Mouse (Mus musculus): ENCODE measurements around the gene Prrc2a. TPM values are rescaled to one million over a fixed set of nuclear protein-coding genes. Genes with fewer than 3 reads are reported as not detected.
A peak's percentile ranks its signal among the peaks of the same experiment; 100 is the strongest.

The Prrc2a gene
- polyA plus RNA-seq, 1 experiment from 2014 or later: 125 TPM

GRCm38 (mm10) chr17:35201128-35201527 lies 36.4 kb upstream of the Prrc2a start:
- Histone ChIP-seq H3K9me3 (replicated peaks; ENCODE audit: control insufficient read depth, low read length) (no peaks in the 10 kb centered on the region), H3K4me3 (replicated peaks; ENCODE audit: low read length) (no peak overlapping the region; the same call in 1 of the 2 replicates), H3K36me3 (ENCODE audit: control insufficient read depth, insufficient read depth, low read length) (no peaks in the 10 kb centered on the region), H3K9ac (ENCODE audit: low read length) (no peak overlapping the region), H3K27me3 (ENCODE audit: control insufficient read depth, insufficient read depth, low read length) (peaks cover 20% of the 10 kb centered on the region), H3K4me2 (ENCODE audit: low read depth, low read length) (no peak overlapping the region; the same call in 1 of the 2 replicates), H3K4me1 (ENCODE audit: control insufficient read depth, insufficient read depth, low read length) (no peaks in the 10 kb centered on the region), H3K27ac (ENCODE audit: low read length) (no peak overlapping the region)
- no peak for ATAC-seq (ENCODE audit: insufficient read depth, low FRiP score)
- WGBS: 58% methylated on average over 11 of the region's 11 CpGs

- H3K36me3 ChIP-seq (ENCODE audit: control insufficient read depth, insufficient read depth, low read length): no peaks in the 10 kb centered on the region
- H3K9me3 ChIP-seq (replicated peaks; ENCODE audit: control insufficient read depth, low read length): no peaks in the 10 kb centered on the region
- no peaks in the 10 kb centered on the region for H3K4me1 ChIP-seq (ENCODE audit: control insufficient read depth, insufficient read depth, low read length)
- ATAC-seq (ENCODE audit: insufficient read depth, low FRiP score): no peak
- peaks cover 22% of the 10 kb centered on the region for H3K27me3 ChIP-seq (ENCODE audit: control insufficient read depth, insufficient read depth, low read length)
- no peak overlapping the region for H3K4me3 ChIP-seq (replicated peaks; ENCODE audit: low read length)
- no peak overlapping the region for H3K9ac ChIP-seq (ENCODE audit: low read length)
- no peak overlapping the region for H3K4me2 ChIP-seq (ENCODE audit: low read depth, low read length)
- H3K27ac ChIP-seq (ENCODE audit: low read length): no peak overlapping the region
- WGBS: 81% methylated on average over 11 of the region's 11 CpGs
These were observed 35.7 kb upstream of the Prrc2a start for GRCm38 (mm10) chr17:35200398-35200797.

GRCm38 (mm10) chr17:35198946-35199345 lies 34.2 kb upstream of the Prrc2a start:
- Histone ChIP-seq H3K9ac (ENCODE audit: low read length) (no peak overlapping the region), H3K27ac (ENCODE audit: low read length) (no peak overlapping the region), H3K9me3 (replicated peaks; ENCODE audit: control insufficient read depth, low read length) (no peaks in the 10 kb centered on the region), H3K36me3 (ENCODE audit: control insufficient read depth, insufficient read depth, low read length) (no peaks in the 10 kb centered on the region), H3K4me2 (ENCODE audit: low read depth, low read length) (no peak overlapping the region), H3K4me1 (ENCODE audit: control insufficient read depth, insufficient read depth, low read length) (peaks cover 4% of the 10 kb centered on the region; the same call in 1 of the 2 replicates), H3K4me3 (replicated peaks; ENCODE audit: low read length) (no peak overlapping the region), H3K27me3 (ENCODE audit: control insufficient read depth, insufficient read depth, low read length) (peaks cover 28% of the 10 kb centered on the region)
- WGBS: 43% methylated on average over 8 of the region's 8 CpGs
- no peak for ATAC-seq (ENCODE audit: insufficient read depth, low FRiP score)

- Histone ChIP-seq H3K27ac (ENCODE audit: low read length) (no peak overlapping the region), H3K9ac (ENCODE audit: low read length) (no peak overlapping the region), H3K4me3 (replicated peaks; ENCODE audit: low read length) (no peak overlapping the region), H3K4me2 (ENCODE audit: low read depth, low read length) (no peak overlapping the region), H3K36me3 (ENCODE audit: control insufficient read depth, insufficient read depth, low read length) (no peaks in the 10 kb centered on the region), H3K9me3 (replicated peaks; ENCODE audit: control insufficient read depth, low read length) (no peaks in the 10 kb centered on the region), H3K27me3 (ENCODE audit: control insufficient read depth, insufficient read depth, low read length) (peaks cover 26% of the 10 kb centered on the region), H3K4me1 (ENCODE audit: control insufficient read depth, insufficient read depth, low read length) (peaks cover 4% of the 10 kb centered on the region; the same call in 1 of the 2 replicates)
- WGBS: 54% methylated on average over 7 of the region's 7 CpGs
- no peak for ATAC-seq (ENCODE audit: insufficient read depth, low FRiP score)
These were observed 33.3 kb upstream of the Prrc2a start for GRCm38 (mm10) chr17:35198029-35198428.

- no peaks in the 10 kb centered on the region for H3K36me3 ChIP-seq (ENCODE audit: control insufficient read depth, insufficient read depth, low read length)
- H3K4me2 ChIP-seq (ENCODE audit: low read depth, low read length): no peak overlapping the region
- H3K9me3 ChIP-seq (replicated peaks; ENCODE audit: control insufficient read depth, low read length): no peaks in the 10 kb centered on the region
- no peak overlapping the region for H3K4me3 ChIP-seq (replicated peaks; ENCODE audit: low read length)
- H3K27me3 ChIP-seq (ENCODE audit: control insufficient read depth, insufficient read depth, low read length): peaks cover 18% of the 10 kb centered on the region
- H3K9ac ChIP-seq (ENCODE audit: low read length): no peak overlapping the region
- H3K4me1 ChIP-seq (ENCODE audit: control insufficient read depth, insufficient read depth, low read length): peaks cover 4% of the 10 kb centered on the region; the same call in 1 of the 2 replicates
- H3K27ac ChIP-seq (ENCODE audit: low read length): no peak overlapping the region
- WGBS: 38% methylated on average over 6 of the region's 6 CpGs
- no peak for ATAC-seq (ENCODE audit: insufficient read depth, low FRiP score)
These were observed 32.4 kb upstream of the Prrc2a start for GRCm38 (mm10) chr17:35197126-35197525.

GRCm38 (mm10) chr17:35196321-35196641 lies 31.6 kb upstream of the Prrc2a start:
- peak overlapping the region; percentile 51 for H3K4me3 ChIP-seq (replicated peaks; ENCODE audit: low read length)
- no peaks in the 10 kb centered on the region for H3K36me3 ChIP-seq (ENCODE audit: control insufficient read depth, insufficient read depth, low read length)
- H3K9me3 ChIP-seq (replicated peaks; ENCODE audit: control insufficient read depth, low read length): no peaks in the 10 kb centered on the region
- no peak for ATAC-seq (ENCODE audit: insufficient read depth, low FRiP score)
- 32% methylated on average over 9 of the region's 9 CpGs for WGBS
- no peak overlapping the region for H3K27ac ChIP-seq (ENCODE audit: low read length)
- H3K4me1 ChIP-seq (ENCODE audit: control insufficient read depth, insufficient read depth, low read length): peaks cover 4% of the 10 kb centered on the region; the same call in 1 of the 2 replicates
- peak overlapping the region; percentile 88 for H3K4me2 ChIP-seq (ENCODE audit: low read depth, low read length)
- peak overlapping the region; percentile 71; the same call in 1 of the 2 replicates for H3K9ac ChIP-seq (ENCODE audit: low read length)
- H3K27me3 ChIP-seq (ENCODE audit: control insufficient read depth, insufficient read depth, low read length): peaks cover 13% of the 10 kb centered on the region

GRCm38 (mm10) chr17:35195631-35196320 lies 31.1 kb upstream of the Prrc2a start:
- H3K4me3 ChIP-seq (replicated peaks; ENCODE audit: low read length): peak overlapping the region; percentile 51
- peak overlapping the region; percentile 88 for H3K4me2 ChIP-seq (ENCODE audit: low read depth, low read length)
- peaks cover 12% of the 10 kb centered on the region for H3K27me3 ChIP-seq (ENCODE audit: control insufficient read depth, insufficient read depth, low read length)
- H3K4me1 ChIP-seq (ENCODE audit: control insufficient read depth, insufficient read depth, low read length): peaks cover 4% of the 10 kb centered on the region; the same call in 1 of the 2 replicates
- under 1% methylated on average over 66 of the region's 66 CpGs for WGBS
- peak overlapping the region; percentile 71 for H3K9ac ChIP-seq (ENCODE audit: low read length)
- no peak overlapping the region for H3K27ac ChIP-seq (ENCODE audit: low read length)
- peak; percentile 81 for ATAC-seq (ENCODE audit: insufficient read depth, low FRiP score)
- H3K36me3 ChIP-seq (ENCODE audit: control insufficient read depth, insufficient read depth, low read length): no peaks in the 10 kb centered on the region
- no peaks in the 10 kb centered on the region for H3K9me3 ChIP-seq (replicated peaks; ENCODE audit: control insufficient read depth, low read length)

GRCm38 (mm10) chr17:35194844-35195630 lies 30.3 kb upstream of the Prrc2a start:
- 33% methylated on average over 19 of the region's 19 CpGs for WGBS
- no peak; the same call in 1 of the 2 replicates for ATAC-seq (ENCODE audit: insufficient read depth, low FRiP score)
- Histone ChIP-seq H3K9ac (ENCODE audit: low read length) (peak overlapping the region; percentile 71), H3K4me3 (replicated peaks; ENCODE audit: low read length) (peak overlapping the region; percentile 51), H3K4me1 (ENCODE audit: control insufficient read depth, insufficient read depth, low read length) (peaks cover 4% of the 10 kb centered on the region; the same call in 1 of the 2 replicates), H3K27me3 (ENCODE audit: control insufficient read depth, insufficient read depth, low read length) (peaks cover 12% of the 10 kb centered on the region), H3K4me2 (ENCODE audit: low read depth, low read length) (peak overlapping the region; percentile 88), H3K9me3 (replicated peaks; ENCODE audit: control insufficient read depth, low read length) (no peaks in the 10 kb centered on the region), H3K27ac (ENCODE audit: low read length) (no peak overlapping the region), H3K36me3 (ENCODE audit: control insufficient read depth, insufficient read depth, low read length) (no peaks in the 10 kb centered on the region)

Measured in stomach, embryonic 16.5 days (tissue).